Mouse (Mus musculus) cortical plate, adult 2 months (tissue): ENCODE data around the gene Rfx5.

Experiments used
- CTCF ChIP-seq: fragments of 200-500 bp; IDR thresholded peaks from 2 replicates; pipeline ENCODE4 v1.5.1; 2011; ENCODE audit warnings: mild to moderate bottlenecking, control low read depth, low read length; ENCODE audit not compliant: insufficient read depth; ENCODE audit errors: extremely low read depth
- POLR2A ChIP-seq: fragments of 200-500 bp; IDR thresholded peaks from 2 replicates; pipeline ENCODE4 v1.6.1; 2011; ENCODE audit warnings: mild to moderate bottlenecking, low read length, control low read depth; ENCODE audit not compliant: insufficient read depth; ENCODE audit errors: extremely low read depth

- TF ChIP-seq CTCF (no peak), POLR2A (no peak)
Observed at GRCm38 (mm10) chr3:94959871-94960270, 6.0 kb downstream of the Rfx5 start.
